Mouse (Mus musculus): ENCODE results near the gene Fosl1. TPM values are rescaled to one million over a fixed set of nuclear protein-coding genes. Genes with fewer than 3 reads are reported as not detected.

Gene Fosl1
- polyA plus RNA-seq, 1 experiment from 2014 or later, result not detected

GRCm38 (mm10) chr19:5481398-5481797, 34.1 kb downstream of the Fosl1 start:
- H3K4me2 ChIP-seq (ENCODE audit: low read length), result no peak overlapping the region
- H3K27ac ChIP-seq (ENCODE audit: low read length), result no peak overlapping the region
- ATAC-seq, result no peak
- H3K9me3 ChIP-seq (replicated peaks; ENCODE audit: control insufficient read depth, low read length, poor library complexity, severe bottlenecking), result no peaks in the 10 kb centered on the region
- no peak overlapping the region for H3K9ac ChIP-seq (ENCODE audit: low read depth, low read length)
- H3K27me3 ChIP-seq (ENCODE audit: control insufficient read depth, insufficient read depth, low read depth, low read length), result no peaks in the 10 kb centered on the region
- no peak overlapping the region for H3K4me3 ChIP-seq (ENCODE audit: low read depth, low read length)
- peaks cover 2% of the 10 kb centered on the region; the same call in 1 of the 2 replicates for H3K4me1 ChIP-seq (ENCODE audit: control insufficient read depth, insufficient read depth, low read length)
- 93% methylated on average over 10 of the region's 10 CpGs for WGBS
- H3K36me3 ChIP-seq (ENCODE audit: control insufficient read depth, insufficient read depth, low read length), result peaks cover 30% of the 10 kb centered on the region

- Histone ChIP-seq H3K27me3 (ENCODE audit: control insufficient read depth, insufficient read depth, low read depth, low read length) (no peaks in the 10 kb centered on the region), H3K9ac (ENCODE audit: low read depth, low read length) (no peak overlapping the region), H3K9me3 (replicated peaks; ENCODE audit: control insufficient read depth, low read length, poor library complexity, severe bottlenecking) (no peaks in the 10 kb centered on the region), H3K4me1 (ENCODE audit: control insufficient read depth, insufficient read depth, low read length) (peaks cover 17% of the 10 kb centered on the region), H3K4me2 (ENCODE audit: low read length) (no peak overlapping the region), H3K4me3 (ENCODE audit: low read depth, low read length) (no peak overlapping the region), H3K27ac (ENCODE audit: low read length) (no peak overlapping the region), H3K36me3 (ENCODE audit: control insufficient read depth, insufficient read depth, low read length) (peaks cover 27% of the 10 kb centered on the region)
- 94% methylated on average over 19 of the region's 19 CpGs for WGBS
- ATAC-seq, result no peak
Observed at GRCm38 (mm10) chr19:5483386-5484359, 36.3 kb downstream of the Fosl1 start.

- H3K27me3 ChIP-seq (ENCODE audit: control insufficient read depth, insufficient read depth, low read depth, low read length), result no peaks in the 10 kb centered on the region
- no peak for ATAC-seq
- no peak overlapping the region for H3K27ac ChIP-seq (ENCODE audit: low read length)
- H3K4me2 ChIP-seq (ENCODE audit: low read length), result no peak overlapping the region
- WGBS, result 93% methylated on average over 5 of the region's 5 CpGs
- no peaks in the 10 kb centered on the region for H3K9me3 ChIP-seq (replicated peaks; ENCODE audit: control insufficient read depth, low read length, poor library complexity, severe bottlenecking)
- H3K9ac ChIP-seq (ENCODE audit: low read depth, low read length), result no peak overlapping the region
- no peak overlapping the region for H3K4me3 ChIP-seq (ENCODE audit: low read depth, low read length)
- H3K36me3 ChIP-seq (ENCODE audit: control insufficient read depth, insufficient read depth, low read length), result peaks cover 26% of the 10 kb centered on the region
- peaks cover 20% of the 10 kb centered on the region for H3K4me1 ChIP-seq (ENCODE audit: control insufficient read depth, insufficient read depth, low read length)
Observed at GRCm38 (mm10) chr19:5484496-5484895, 37.1 kb downstream of the Fosl1 start.

- Histone ChIP-seq H3K4me2 (ENCODE audit: low read length) (no peak overlapping the region), H3K9ac (ENCODE audit: low read depth, low read length) (no peak overlapping the region), H3K9me3 (replicated peaks; ENCODE audit: control insufficient read depth, low read length, poor library complexity, severe bottlenecking) (no peaks in the 10 kb centered on the region), H3K36me3 (ENCODE audit: control insufficient read depth, insufficient read depth, low read length) (peaks cover 23% of the 10 kb centered on the region), H3K27me3 (ENCODE audit: control insufficient read depth, insufficient read depth, low read depth, low read length) (no peaks in the 10 kb centered on the region), H3K4me1 (ENCODE audit: control insufficient read depth, insufficient read depth, low read length) (peaks cover 23% of the 10 kb centered on the region), H3K27ac (ENCODE audit: low read length) (no peak overlapping the region), H3K4me3 (ENCODE audit: low read depth, low read length) (no peak overlapping the region)
- WGBS, result 94% methylated on average over 8 of the region's 8 CpGs
- no peak for ATAC-seq
Observed at GRCm38 (mm10) chr19:5485371-5485770, 38.0 kb downstream of the Fosl1 start.

GRCm38 (mm10) chr19:5485821-5486220, 38.5 kb downstream of the Fosl1 start:
- ATAC-seq, result no peak
- H3K27ac ChIP-seq (ENCODE audit: low read length), result no peak overlapping the region
- no peak overlapping the region for H3K4me2 ChIP-seq (ENCODE audit: low read length)
- H3K36me3 ChIP-seq (ENCODE audit: control insufficient read depth, insufficient read depth, low read length), result peaks cover 22% of the 10 kb centered on the region
- H3K9me3 ChIP-seq (replicated peaks; ENCODE audit: control insufficient read depth, low read length, poor library complexity, severe bottlenecking), result no peaks in the 10 kb centered on the region
- H3K4me1 ChIP-seq (ENCODE audit: control insufficient read depth, insufficient read depth, low read length), result peaks cover 23% of the 10 kb centered on the region
- no peak overlapping the region for H3K4me3 ChIP-seq (ENCODE audit: low read depth, low read length)
- no peak overlapping the region for H3K9ac ChIP-seq (ENCODE audit: low read depth, low read length)
- no peaks in the 10 kb centered on the region for H3K27me3 ChIP-seq (ENCODE audit: control insufficient read depth, insufficient read depth, low read depth, low read length)
- WGBS, result 89% methylated on average over 7 of the region's 7 CpGs

- no peaks in the 10 kb centered on the region for H3K9me3 ChIP-seq (replicated peaks; ENCODE audit: control insufficient read depth, low read length, poor library complexity, severe bottlenecking)
- no peaks in the 10 kb centered on the region for H3K27me3 ChIP-seq (ENCODE audit: control insufficient read depth, insufficient read depth, low read depth, low read length)
- H3K9ac ChIP-seq (ENCODE audit: low read depth, low read length), result no peak overlapping the region
- H3K4me2 ChIP-seq (ENCODE audit: low read length), result no peak overlapping the region
- peaks cover 23% of the 10 kb centered on the region for H3K4me1 ChIP-seq (ENCODE audit: control insufficient read depth, insufficient read depth, low read length)
- peaks cover 22% of the 10 kb centered on the region for H3K36me3 ChIP-seq (ENCODE audit: control insufficient read depth, insufficient read depth, low read length)
- no peak for ATAC-seq
- 89% methylated on average over 8 of the region's 8 CpGs for WGBS
- H3K4me3 ChIP-seq (ENCODE audit: low read depth, low read length), result no peak overlapping the region
- H3K27ac ChIP-seq (ENCODE audit: low read length), result no peak overlapping the region
Observed at GRCm38 (mm10) chr19:5486286-5486685, 38.9 kb downstream of the Fosl1 start.

GRCm38 (mm10) chr19:5486771-5487170, 39.4 kb downstream of the Fosl1 start:
- Histone ChIP-seq H3K9ac (ENCODE audit: low read depth, low read length) (no peak overlapping the region), H3K36me3 (ENCODE audit: control insufficient read depth, insufficient read depth, low read length) (peaks cover 20% of the 10 kb centered on the region), H3K27ac (ENCODE audit: low read length) (no peak overlapping the region), H3K4me2 (ENCODE audit: low read length) (0 out of 2 replicates have a peak overlapping the region, but pooled peaks have one; percentile 5), H3K4me3 (ENCODE audit: low read depth, low read length) (no peak overlapping the region), H3K27me3 (ENCODE audit: control insufficient read depth, insufficient read depth, low read depth, low read length) (no peaks in the 10 kb centered on the region), H3K4me1 (ENCODE audit: control insufficient read depth, insufficient read depth, low read length) (peaks cover 25% of the 10 kb centered on the region), H3K9me3 (replicated peaks; ENCODE audit: control insufficient read depth, low read length, poor library complexity, severe bottlenecking) (no peaks in the 10 kb centered on the region)
- WGBS, result 92% methylated on average over 4 of the region's 4 CpGs
- ATAC-seq, result no peak

- Histone ChIP-seq H3K4me1 (ENCODE audit: control insufficient read depth, insufficient read depth, low read length) (peaks cover 35% of the 10 kb centered on the region), H3K27me3 (ENCODE audit: control insufficient read depth, insufficient read depth, low read depth, low read length) (no peaks in the 10 kb centered on the region), H3K4me3 (ENCODE audit: low read depth, low read length) (peak within 1 kb of the TSS; percentile 58), H3K36me3 (ENCODE audit: control insufficient read depth, insufficient read depth, low read length) (peaks cover 14% of the 10 kb centered on the region), H3K9ac (ENCODE audit: low read depth, low read length) (peak within 1 kb of the TSS; percentile 70), H3K4me2 (ENCODE audit: low read length) (peak within 1 kb of the TSS; percentile 84), H3K27ac (ENCODE audit: low read length) (peak within 1 kb of the TSS; percentile 99), H3K9me3 (replicated peaks; ENCODE audit: control insufficient read depth, low read length, poor library complexity, severe bottlenecking) (no peaks in the 10 kb centered on the region)
- WGBS, result under 1% methylated on average over 39 of the region's 39 CpGs
- peak; percentile 69 for ATAC-seq
Observed at GRCm38 (mm10) chr19:5487768-5488550, 40.6 kb downstream of the Fosl1 start, which contains the start of gene Mus81. Mus81 (minus strand) TSS chr19:5488402.
